Mouse (Mus musculus) stomach, postnatal 0 days (tissue): Measurements from ENCODE around the gene Pomt1.

Source experiments
- CTCF ChIP-seq: IDR thresholded peaks from 2 replicates; pipeline ENCODE4 v1.5.1; 2016; ENCODE audit warnings: antibody characterized with exemption, low read depth, mild to moderate bottlenecking, moderate library complexity
- EP300 ChIP-seq: optimal IDR thresholded peaks from 2 replicates; pipeline ENCODE3; 2016; ENCODE audit warnings: antibody characterized with exemption

DNA sequence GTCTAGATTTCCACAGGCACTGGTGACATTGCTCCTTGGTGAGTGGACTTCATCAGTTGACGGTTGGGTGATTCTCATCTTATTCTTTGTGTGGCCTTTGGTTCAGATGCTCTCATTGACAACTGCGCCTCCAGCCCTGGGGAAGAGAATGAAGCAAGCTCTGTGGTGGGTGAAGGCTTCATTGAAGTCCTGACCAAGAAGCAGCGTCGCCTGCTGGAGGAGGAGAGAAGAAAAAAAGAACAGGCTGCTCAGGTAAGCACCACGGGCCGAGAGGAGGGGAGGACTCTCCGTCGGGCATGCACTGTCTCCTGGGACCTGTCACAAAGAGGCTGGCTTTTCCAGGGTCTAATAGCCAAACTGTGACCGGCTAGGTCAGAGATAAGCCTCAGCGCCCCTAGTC is 19.9 kb upstream of the Pomt1 start:
- TF ChIP-seq CTCF, result no peak
- TF ChIP-seq EP300, result no peak
